Mouse (Mus musculus): ENCODE measurements around the gene Tedc1. TPM values are rescaled to one million over a fixed set of nuclear protein-coding genes. Genes with fewer than 3 reads are reported as not detected.

Tedc1 gene
- polyA plus RNA-seq, 1 experiment from 2014 or later: 19.8 TPM

DNA sequence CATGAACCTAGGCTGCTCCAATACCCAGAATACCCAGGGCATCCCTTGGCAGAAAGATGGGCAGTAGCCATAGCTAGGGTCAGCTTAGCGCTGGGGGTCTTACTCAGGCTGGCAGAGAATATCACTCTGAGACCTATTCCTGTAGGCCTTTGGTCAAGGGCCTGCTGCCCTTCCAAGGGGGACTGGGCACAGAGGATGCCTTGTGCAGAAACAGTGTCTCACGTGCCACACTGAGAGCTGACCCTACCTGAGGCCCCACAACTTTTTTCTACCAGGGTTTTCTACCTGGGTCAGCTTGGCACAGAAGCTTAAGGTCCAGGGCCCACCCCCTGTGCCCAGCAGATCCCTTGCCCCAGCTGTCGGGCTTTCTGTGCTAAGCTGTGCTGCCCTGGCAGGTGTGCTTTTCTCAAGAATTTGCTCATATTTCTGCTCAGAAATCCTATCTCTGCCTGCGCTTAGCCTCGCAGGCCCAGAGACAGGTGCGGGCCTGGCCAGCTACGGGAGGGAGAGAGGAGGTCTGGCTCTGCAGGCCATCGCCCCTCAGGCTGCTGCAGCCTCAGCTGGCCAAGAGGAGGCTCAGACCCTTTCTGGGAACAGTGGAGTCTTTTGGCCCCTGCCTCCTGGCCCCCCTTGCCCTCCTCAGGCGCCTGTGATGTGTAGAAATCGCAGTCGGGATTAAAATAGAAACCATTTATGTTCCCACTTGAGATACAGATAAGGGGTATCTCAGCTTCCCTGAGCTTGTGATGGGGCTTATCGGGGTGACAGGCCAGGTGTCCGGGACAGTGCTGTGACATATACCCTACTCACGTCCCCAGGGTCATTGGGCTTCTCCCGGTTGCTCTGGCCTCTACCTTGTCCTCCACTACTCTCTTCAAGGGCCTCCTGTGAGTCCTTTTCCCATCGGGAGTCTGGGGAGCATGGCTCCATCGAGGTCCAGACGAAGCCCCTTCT, 18.7 kb upstream of the Tedc1 start:
- DNase-seq (ENCODE audit: low spot score) (no peak), ATAC-seq (ENCODE audit: low read depth) (no peak)
- Histone ChIP-seq H3K4me3 (ENCODE audit: low read depth, low read length) (no peak overlapping the region), H3K4me1 (ENCODE audit: control insufficient read depth, insufficient read depth, low read length) (peaks cover 17% of the 10 kb centered on the region), H3K4me2 (ENCODE audit: low read depth, low read length) (no peak overlapping the region), H3K27ac (replicated peaks; ENCODE audit: low read depth, low read length) (no peak overlapping the region), H3K9me3 (ENCODE audit: control insufficient read depth, low read length) (no peaks in the 10 kb centered on the region), H3K9ac (ENCODE audit: low read depth, low read length) (no peak overlapping the region), H3K27me3 (replicated peaks; ENCODE audit: control insufficient read depth, insufficient read depth, low read length) (peaks cover 23% of the 10 kb centered on the region), H3K36me3 (ENCODE audit: control insufficient read depth, insufficient read depth, low read length) (peaks cover 61% of the 10 kb centered on the region)
- 88% methylated on average over 18 of the region's 18 CpGs for WGBS

DNA sequence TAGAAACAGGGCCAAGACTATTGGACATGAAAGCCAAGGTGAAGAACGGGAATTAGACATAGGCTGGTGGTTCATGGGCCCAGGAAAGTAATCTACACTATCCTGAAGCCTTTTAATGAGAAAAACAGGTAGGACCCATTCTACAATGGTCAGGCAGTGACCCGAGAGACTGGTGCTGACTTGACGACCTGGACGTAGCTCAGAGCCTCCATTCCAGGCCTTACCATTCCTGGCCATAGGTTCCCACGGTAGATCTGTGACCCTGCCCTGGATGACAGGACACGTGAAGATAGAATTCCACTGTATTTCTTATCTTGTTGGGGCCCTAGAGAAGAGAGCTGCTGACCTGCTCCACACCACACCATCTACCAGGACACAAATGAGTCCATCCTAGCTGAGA, 17.9 kb upstream of the Tedc1 start:
- 83% methylated on average over 6 of the region's 6 CpGs for WGBS

DNA sequence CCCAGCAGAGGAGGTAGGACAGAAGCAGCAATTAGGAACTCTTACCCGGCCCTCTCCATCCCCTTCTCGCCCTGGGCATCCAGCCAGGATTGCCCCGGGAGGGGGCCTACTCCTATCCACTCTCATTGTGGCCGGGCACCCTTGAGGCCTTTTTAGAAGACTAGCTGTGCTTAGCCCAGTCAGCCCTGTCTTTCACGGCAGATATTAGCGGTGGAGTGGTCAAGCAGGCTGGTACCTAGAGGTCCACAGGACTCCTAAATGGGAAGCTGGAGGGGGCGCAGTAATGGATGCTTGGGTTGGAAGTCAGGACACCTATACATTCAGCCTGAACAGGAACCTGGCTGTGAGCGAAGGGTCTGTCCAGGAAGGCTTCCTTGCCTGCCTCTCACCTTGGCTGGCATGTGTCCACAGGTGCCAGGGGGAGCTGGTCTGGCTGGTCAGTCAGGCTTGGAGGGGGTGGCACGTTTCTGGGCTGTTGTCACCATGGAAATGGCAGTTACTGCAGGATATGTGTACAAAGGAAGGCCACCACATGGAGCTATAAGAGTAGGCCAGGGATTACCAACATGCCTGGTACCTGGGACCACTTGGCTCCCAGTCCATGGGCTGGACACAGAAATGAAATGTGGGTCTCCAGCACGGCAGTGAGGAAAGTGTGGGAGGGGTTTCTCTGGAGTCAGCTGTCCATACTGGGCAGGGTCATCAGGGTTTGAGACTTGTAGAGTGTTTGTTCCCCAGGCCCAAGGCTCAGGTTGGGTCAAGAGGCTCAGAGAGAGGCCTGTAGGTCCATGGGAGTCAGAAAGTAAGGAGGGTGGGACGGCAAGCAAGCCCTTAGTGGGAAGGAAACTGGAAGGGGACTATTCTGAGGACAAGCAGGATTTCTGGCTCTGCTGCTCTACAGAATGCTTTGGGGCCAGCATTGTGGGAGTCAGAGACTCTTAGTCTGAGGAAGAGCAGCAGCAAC, 17.0 kb upstream of the Tedc1 start:
- no peak for ATAC-seq (ENCODE audit: low read depth)
- Histone ChIP-seq H3K9me3 (ENCODE audit: control insufficient read depth, low read length) (no peaks in the 10 kb centered on the region), H3K4me1 (ENCODE audit: control insufficient read depth, insufficient read depth, low read length) (peaks cover 23% of the 10 kb centered on the region), H3K27me3 (replicated peaks; ENCODE audit: control insufficient read depth, insufficient read depth, low read length) (peaks cover 23% of the 10 kb centered on the region), H3K27ac (replicated peaks; ENCODE audit: low read depth, low read length) (peak overlapping the region; percentile 57), H3K9ac (ENCODE audit: low read depth, low read length) (peak overlapping the region; percentile 34; the same call in 1 of the 2 replicates), H3K4me2 (ENCODE audit: low read depth, low read length) (peak overlapping the region; percentile 71), H3K4me3 (ENCODE audit: low read depth, low read length) (peak overlapping the region; percentile 48), H3K36me3 (ENCODE audit: control insufficient read depth, insufficient read depth, low read length) (peaks cover 45% of the 10 kb centered on the region)
- no peak for DNase-seq (ENCODE audit: low spot score)
- WGBS: 41% methylated on average over 11 of the region's 11 CpGs

More for the DNA sequence above, 17.9 kb upstream of the Tedc1 start:
- peaks cover 23% of the 10 kb centered on the region for H3K27me3 ChIP-seq (replicated peaks; ENCODE audit: control insufficient read depth, insufficient read depth, low read length)
- H3K4me2 ChIP-seq (ENCODE audit: low read depth, low read length): no peak overlapping the region
- DNase-seq (ENCODE audit: low spot score): no peak
- peaks cover 23% of the 10 kb centered on the region for H3K4me1 ChIP-seq (ENCODE audit: control insufficient read depth, insufficient read depth, low read length)
- peaks cover 53% of the 10 kb centered on the region for H3K36me3 ChIP-seq (ENCODE audit: control insufficient read depth, insufficient read depth, low read length)
- H3K9ac ChIP-seq (ENCODE audit: low read depth, low read length): peak overlapping the region; percentile 25; the same call in 1 of the 2 replicates
- no peak overlapping the region for H3K4me3 ChIP-seq (ENCODE audit: low read depth, low read length)
- no peak overlapping the region for H3K27ac ChIP-seq (replicated peaks; ENCODE audit: low read depth, low read length)
- H3K9me3 ChIP-seq (ENCODE audit: control insufficient read depth, low read length): no peaks in the 10 kb centered on the region
- no peak for ATAC-seq (ENCODE audit: low read depth)

DNA sequence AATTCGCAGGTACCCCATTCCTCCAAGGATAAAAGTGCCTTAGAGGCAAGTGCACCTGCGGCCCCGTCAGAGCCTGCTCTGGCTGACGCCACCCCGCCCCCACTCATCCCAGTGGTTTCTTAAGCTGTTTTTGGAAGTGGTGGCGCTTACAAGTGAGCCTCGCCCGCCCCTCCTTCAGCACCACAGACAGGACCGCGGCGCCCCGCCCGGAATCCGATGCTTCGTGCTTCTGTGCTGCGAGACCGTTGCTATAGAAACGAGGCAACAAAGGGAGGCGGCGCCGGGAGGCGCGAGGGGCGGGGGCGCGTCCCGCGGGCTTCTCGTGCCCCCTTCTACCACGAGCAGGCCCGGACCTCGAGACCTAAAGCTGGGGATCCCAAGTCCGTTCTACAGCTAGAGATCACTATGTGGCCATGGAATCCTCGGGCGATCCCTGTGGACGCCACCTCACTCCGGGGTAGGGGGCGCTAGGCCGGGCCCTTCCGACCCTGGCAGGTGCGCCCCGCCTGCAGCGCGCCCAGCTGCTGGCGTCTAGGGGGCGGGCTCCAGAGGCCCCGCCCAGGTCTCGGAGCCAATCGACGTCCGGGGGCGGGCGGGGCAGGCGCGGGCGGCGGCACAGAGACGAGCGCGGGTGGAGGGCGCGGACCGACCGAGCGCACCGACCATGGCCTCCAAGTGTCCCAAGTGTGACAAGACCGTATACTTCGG, 16.2 kb upstream of the Tedc1 start, which contains the start of gene Crip2:
TSS of gene Crip2 (plus strand) at position 329 of the 708 bp plus-strand sequence.
- ATAC-seq (ENCODE audit: low read depth) (peak; percentile 87), DNase-seq (ENCODE audit: low spot score) (peak; percentile 97)
- H3K27me3 ChIP-seq (replicated peaks; ENCODE audit: control insufficient read depth, insufficient read depth, low read length): peaks cover 23% of the 10 kb centered on the region
- peaks cover 23% of the 10 kb centered on the region for H3K4me1 ChIP-seq (ENCODE audit: control insufficient read depth, insufficient read depth, low read length)
- no peaks in the 10 kb centered on the region for H3K9me3 ChIP-seq (ENCODE audit: control insufficient read depth, low read length)
- WGBS: under 1% methylated on average over 34 of the region's 68 CpGs
- H3K4me3 ChIP-seq (ENCODE audit: low read depth, low read length): peak within 1 kb of the TSS; percentile 48
- peak within 1 kb of the TSS; percentile 71 for H3K4me2 ChIP-seq (ENCODE audit: low read depth, low read length)
- H3K9ac ChIP-seq (ENCODE audit: low read depth, low read length): peak within 1 kb of the TSS; percentile 58
- peaks cover 36% of the 10 kb centered on the region for H3K36me3 ChIP-seq (ENCODE audit: control insufficient read depth, insufficient read depth, low read length)
- peak within 1 kb of the TSS; percentile 57 for H3K27ac ChIP-seq (replicated peaks; ENCODE audit: low read depth, low read length)

DNA sequence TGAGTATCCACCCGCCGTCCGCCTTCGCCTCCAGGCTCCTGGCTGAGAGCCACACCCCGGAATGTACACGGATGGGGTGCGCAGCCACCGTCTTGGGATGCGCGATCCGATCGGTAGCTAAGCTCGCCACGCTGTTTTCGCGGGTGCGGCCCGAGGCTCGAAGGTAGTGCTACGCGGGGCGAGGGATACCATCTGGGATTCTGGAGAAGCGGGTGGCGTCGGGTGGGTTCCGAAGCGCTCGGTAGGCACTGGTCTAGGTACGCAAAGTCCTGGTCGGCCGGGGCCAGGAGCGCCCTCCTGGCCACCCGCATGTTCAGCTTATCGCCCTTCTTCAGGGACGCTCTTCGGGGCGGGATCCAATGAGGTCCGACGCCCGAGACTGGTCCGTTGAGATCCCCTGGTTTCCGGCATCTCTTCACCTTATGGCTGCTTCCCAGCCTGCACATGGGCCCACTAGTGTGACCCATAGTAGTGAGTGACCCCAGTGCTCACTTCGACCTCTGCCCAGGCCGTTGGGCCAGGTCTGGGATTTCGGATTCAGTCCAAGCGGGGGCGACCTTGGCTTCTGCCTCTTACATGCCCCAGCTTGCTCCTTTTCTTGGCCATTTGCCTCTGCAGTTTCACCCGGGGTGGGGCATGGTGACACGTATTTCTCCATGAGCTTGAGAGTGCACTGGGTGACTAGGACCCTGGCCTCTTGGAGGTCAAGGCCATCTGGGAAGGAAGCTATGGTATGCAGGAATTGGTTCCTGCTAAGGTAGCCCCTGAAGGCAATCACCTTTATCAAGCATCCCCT, 15.4 kb upstream of the Tedc1 start:
- no peak; the same call in 1 of the 2 replicates for ATAC-seq (ENCODE audit: low read depth)
- H3K27ac ChIP-seq (replicated peaks; ENCODE audit: low read depth, low read length): peak overlapping the region; percentile 55; the same call in 1 of the 2 replicates
- peaks cover 28% of the 10 kb centered on the region for H3K36me3 ChIP-seq (ENCODE audit: control insufficient read depth, insufficient read depth, low read length)

DNA sequence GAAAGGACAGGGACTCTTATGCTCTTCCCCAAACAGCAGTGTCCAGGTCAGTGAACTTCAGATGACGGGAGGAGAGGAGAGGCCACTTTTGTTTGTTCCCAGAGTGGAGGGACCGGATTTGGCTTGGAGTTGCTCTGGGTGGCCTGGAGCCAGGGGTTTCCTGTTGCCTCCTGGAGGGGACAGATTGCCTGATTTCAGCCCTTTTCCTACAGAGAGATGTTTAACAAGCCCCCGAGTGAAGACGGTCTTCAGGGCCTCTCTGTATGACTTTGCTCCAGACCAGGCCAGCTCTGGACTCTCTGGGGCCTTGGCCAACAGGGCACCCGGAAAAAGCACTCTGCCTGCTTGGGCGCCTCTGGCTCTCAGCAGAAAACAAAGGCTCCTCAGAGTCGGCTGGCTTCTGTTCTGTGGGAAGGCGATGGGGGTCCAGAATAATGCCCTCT, 14.7 kb upstream of the Tedc1 start:
- Histone ChIP-seq H3K36me3 (ENCODE audit: control insufficient read depth, insufficient read depth, low read length) (peaks cover 21% of the 10 kb centered on the region), H3K27ac (replicated peaks; ENCODE audit: low read depth, low read length) (peak overlapping the region; percentile 55), H3K27me3 (replicated peaks; ENCODE audit: control insufficient read depth, insufficient read depth, low read length) (peaks cover 23% of the 10 kb centered on the region), H3K9ac (ENCODE audit: low read depth, low read length) (peak overlapping the region; percentile 58), H3K4me2 (ENCODE audit: low read depth, low read length) (peak overlapping the region; percentile 71), H3K4me3 (ENCODE audit: low read depth, low read length) (peak overlapping the region; percentile 48), H3K4me1 (ENCODE audit: control insufficient read depth, insufficient read depth, low read length) (peaks cover 23% of the 10 kb centered on the region), H3K9me3 (ENCODE audit: control insufficient read depth, low read length) (no peaks in the 10 kb centered on the region)
- WGBS: 40% methylated on average over 8 of the region's 8 CpGs
- no peak for DNase-seq (ENCODE audit: low spot score)
- no peak for ATAC-seq (ENCODE audit: low read depth)

More for the DNA sequence above, 15.4 kb upstream of the Tedc1 start:
- Histone ChIP-seq H3K9me3 (ENCODE audit: control insufficient read depth, low read length) (no peaks in the 10 kb centered on the region), H3K9ac (ENCODE audit: low read depth, low read length) (peak overlapping the region; percentile 58), H3K27me3 (replicated peaks; ENCODE audit: control insufficient read depth, insufficient read depth, low read length) (peaks cover 23% of the 10 kb centered on the region), H3K4me1 (ENCODE audit: control insufficient read depth, insufficient read depth, low read length) (peaks cover 23% of the 10 kb centered on the region), H3K4me2 (ENCODE audit: low read depth, low read length) (peak overlapping the region; percentile 71), H3K4me3 (ENCODE audit: low read depth, low read length) (peak overlapping the region; percentile 48)
- DNase-seq (ENCODE audit: low spot score): no peak
- WGBS: 5% methylated on average over 40 of the region's 49 CpGs

DNA sequence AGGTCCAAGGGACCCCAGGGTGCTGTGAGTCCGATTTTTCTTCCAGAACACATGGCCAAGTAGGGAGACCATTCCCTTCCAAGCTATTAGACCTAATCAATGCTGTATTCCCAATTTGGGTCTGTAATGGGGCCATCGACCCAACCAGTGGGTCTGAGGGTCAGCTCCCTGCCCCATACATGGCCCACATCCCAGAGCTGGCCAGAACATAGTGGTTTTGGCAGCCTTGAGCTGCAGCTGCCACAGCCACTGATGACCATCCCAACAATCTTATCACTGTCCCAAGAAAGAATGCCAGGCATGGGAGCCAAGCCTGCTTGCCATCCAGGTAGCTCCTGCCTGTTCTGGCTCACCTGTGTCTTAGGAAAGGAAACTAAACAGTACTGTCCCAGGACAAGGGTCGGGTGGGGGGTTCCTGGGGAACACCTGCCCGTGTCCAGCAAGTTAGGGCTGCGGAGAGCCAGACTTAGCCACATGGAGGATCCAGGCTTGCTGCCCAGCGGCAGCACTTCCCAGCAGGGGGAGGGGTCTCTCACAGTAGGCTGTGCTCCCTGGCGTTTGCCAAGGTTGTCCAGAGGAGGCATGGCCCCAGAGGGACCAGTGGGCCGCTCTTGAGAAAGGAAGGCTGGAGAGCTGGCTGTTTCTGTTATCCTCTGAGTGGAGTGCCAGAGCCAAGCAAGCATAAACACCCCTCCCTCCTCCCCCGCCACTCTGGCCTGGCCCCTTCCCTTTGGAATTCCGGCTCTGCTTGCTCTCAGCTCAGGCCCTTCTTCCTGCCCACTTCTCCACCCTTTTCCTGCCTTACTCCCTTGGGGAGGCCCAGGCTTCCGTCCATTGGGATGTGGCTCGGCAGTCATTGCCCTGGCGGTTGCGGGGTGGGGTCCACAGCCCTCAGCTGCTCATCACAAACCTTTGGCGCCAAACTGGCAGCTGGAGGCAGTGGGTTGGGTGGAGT, 13.9 kb upstream of the Tedc1 start:
- Histone ChIP-seq H3K27me3 (replicated peaks; ENCODE audit: control insufficient read depth, insufficient read depth, low read length) (peaks cover 30% of the 10 kb centered on the region), H3K27ac (replicated peaks; ENCODE audit: low read depth, low read length) (peak overlapping the region; percentile 55), H3K9me3 (ENCODE audit: control insufficient read depth, low read length) (no peaks in the 10 kb centered on the region), H3K4me3 (ENCODE audit: low read depth, low read length) (peak overlapping the region; percentile 48), H3K4me2 (ENCODE audit: low read depth, low read length) (peak overlapping the region; percentile 71), H3K9ac (ENCODE audit: low read depth, low read length) (peak overlapping the region; percentile 58), H3K4me1 (ENCODE audit: control insufficient read depth, insufficient read depth, low read length) (peaks cover 23% of the 10 kb centered on the region), H3K36me3 (ENCODE audit: control insufficient read depth, insufficient read depth, low read length) (peaks cover 13% of the 10 kb centered on the region)
- no peak for ATAC-seq (ENCODE audit: low read depth)
- WGBS: 17% methylated on average over 11 of the region's 15 CpGs
- DNase-seq (ENCODE audit: low spot score): peak; percentile 84
